In the genomic region with DNA sequence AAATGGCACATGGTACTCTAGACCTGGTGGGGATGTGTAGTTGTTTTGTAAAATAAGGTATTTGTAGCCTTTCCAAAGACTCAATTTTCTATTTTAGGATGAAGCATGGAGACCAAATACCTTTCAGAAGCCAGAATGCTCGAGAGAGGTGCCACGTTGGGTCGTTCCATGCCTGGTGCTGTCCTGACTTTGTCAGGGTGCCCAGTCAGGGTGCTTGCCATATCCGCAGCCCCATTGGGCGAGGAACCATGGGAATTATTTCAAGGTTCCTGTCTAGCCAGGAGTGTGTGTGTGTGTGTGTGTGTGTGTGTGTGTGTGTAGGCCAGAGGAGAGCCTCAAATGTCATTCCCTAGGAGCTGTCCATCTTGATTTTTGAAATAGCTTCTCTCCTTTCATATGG, we compare ENCODE assay signal across 31 mouse cellular contexts. TPM values are rescaled to one million over a fixed set of nuclear protein-coding genes. Genes with fewer than 3 reads are reported as not detected.
DNase-seq lines count a peak whose midpoint lies in the region; ATAC-seq lines count a peak whose summit lies in the region.
"Had no signal": no experiment of that assay in that cellular context is flagged by ENCODE, and none has a peak within 500 bp of the region (broad histone marks: within the 10 kb centered on the region; RNA-seq: fewer than 3 reads in every experiment).

No protein-coding gene starts in this region.

- intact Hi-C loops in heart, postnatal 25 days (cut with DNase I): no loop called here

- H3K4me1 ChIP-seq in kidney, embryonic 15.5 days: peaks cover 20% of the 10 kb centered on the region
- H3K4me1 ChIP-seq in kidney, embryonic 16.5 days (ENCODE audit: insufficient read depth, low read length): peaks cover 17% of the 10 kb centered on the region
- peaks cover 13% of the 10 kb centered on the region for H3K4me1 ChIP-seq in limb, embryonic 11.5 days (ENCODE audit: control insufficient read depth, insufficient read depth, low read length)
- H3K4me1 ChIP-seq in forebrain, embryonic 14.5 days (ENCODE audit: control insufficient read depth, insufficient read depth, low read length): peaks cover 8% of the 10 kb centered on the region; the same call in 1 of the 2 replicates

- peak overlapping the region; percentile 87; the same call in 1 of the 2 replicates for H3K27ac ChIP-seq in kidney, embryonic 15.5 days
- no peak overlapping the region for H3K27ac ChIP-seq in kidney, embryonic 16.5 days (ENCODE audit: low read length)
- H3K27ac ChIP-seq in limb, embryonic 11.5 days (replicated peaks; ENCODE audit: low read depth, low read length): 0 out of 2 replicates have a peak overlapping the region, but pooled peaks have one; percentile 95
- H3K27ac ChIP-seq in forebrain, embryonic 14.5 days (ENCODE audit: low read depth, low read length): no peak overlapping the region
- H3K27ac ChIP-seq: forebrain, embryonic 12.5 days; forebrain, embryonic 15.5 days had no signal

- peak; percentile 93 for DNase-seq in heart, adult 11 months
- no peak for DNase-seq in heart, postnatal 25 days (ENCODE audit: low spot score)
- no peak for DNase-seq in limb, embryonic 11.5 days (ENCODE audit: low spot score)
- no peak for DNase-seq in forebrain, embryonic 14.5 days (ENCODE audit: low spot score)
- no peak for DNase-seq in adrenal gland, postnatal 36 days
- DNase-seq: adrenal gland, adult 8-10 months; adrenal gland, postnatal 14 days; B cell, adult 2 months; cerebellum, adult 11 months; cerebellum, adult 18-20 months; cerebellum, adult 8-10 months; cerebellum, adult 9-11 months; cerebellum, postnatal 25 days; forebrain, postnatal 0 days had no signal

- H3K9ac ChIP-seq in kidney, embryonic 15.5 days: no peak overlapping the region
- H3K9ac ChIP-seq in kidney, embryonic 16.5 days (replicated peaks; ENCODE audit: low read length): no peak overlapping the region
- no peak overlapping the region for H3K9ac ChIP-seq in limb, embryonic 11.5 days (ENCODE audit: low read length)
- no peak overlapping the region for H3K9ac ChIP-seq in forebrain, embryonic 14.5 days (ENCODE audit: low read length)
- H3K9ac ChIP-seq: embryonic facial prominence, embryonic 13.5 days; embryonic facial prominence, embryonic 15.5 days; forebrain, embryonic 12.5 days; forebrain, embryonic 15.5 days; forebrain, postnatal 0 days had no signal

- WGBS in kidney, embryonic 15.5 days: 95% methylated on average over 5 of the region's 5 CpGs
- 93% methylated on average over 5 of the region's 5 CpGs for WGBS in kidney, embryonic 16.5 days
- 93% methylated on average over 5 of the region's 5 CpGs for WGBS in limb, embryonic 11.5 days
- WGBS in forebrain, embryonic 14.5 days: 95% methylated on average over 5 of the region's 5 CpGs

- no peaks in the 10 kb centered on the region for H3K36me3 ChIP-seq in kidney, embryonic 15.5 days
- no peaks in the 10 kb centered on the region for H3K36me3 ChIP-seq in kidney, embryonic 16.5 days (ENCODE audit: insufficient read depth, low read length)
- no peaks in the 10 kb centered on the region for H3K36me3 ChIP-seq in limb, embryonic 11.5 days (ENCODE audit: control insufficient read depth, insufficient read depth, low read length)
- no peaks in the 10 kb centered on the region for H3K36me3 ChIP-seq in forebrain, embryonic 14.5 days (ENCODE audit: control insufficient read depth, insufficient read depth, low read length)
- H3K36me3 ChIP-seq: embryonic facial prominence, embryonic 13.5 days; embryonic facial prominence, embryonic 15.5 days; forebrain, embryonic 10.5 days; forebrain, embryonic 12.5 days; forebrain, embryonic 15.5 days; G1E had no signal

- H3K4me2 ChIP-seq in kidney, embryonic 15.5 days: no peak overlapping the region
- no peak overlapping the region for H3K4me2 ChIP-seq in kidney, embryonic 16.5 days (replicated peaks; ENCODE audit: low read depth, low read length)
- no peak overlapping the region for H3K4me2 ChIP-seq in limb, embryonic 11.5 days (ENCODE audit: low read depth, severe bottlenecking)
- H3K4me2 ChIP-seq in forebrain, embryonic 14.5 days (ENCODE audit: low read length): no peak overlapping the region
- H3K4me2 ChIP-seq: embryonic facial prominence, embryonic 13.5 days; embryonic facial prominence, embryonic 15.5 days; forebrain, embryonic 12.5 days; forebrain, embryonic 15.5 days had no signal

- no peak for ATAC-seq in kidney, embryonic 15.5 days (replicated peaks; ENCODE audit: low FRiP score)
- ATAC-seq in kidney, embryonic 16.5 days (ENCODE audit: low FRiP score, low TSS enrichment): no peak
- no peak for ATAC-seq in limb, embryonic 11.5 days (ENCODE audit: insufficient number of reproducible peaks, low FRiP score, low TSS enrichment, low read depth)
- no peak for ATAC-seq in forebrain, embryonic 14.5 days
- ATAC-seq: activated CD4-positive, CD25-positive, alpha-beta regulatory T cell, adult 4 months; CD4-positive, CD25-positive, alpha-beta regulatory T cell, adult 4 months; forebrain, embryonic 15.5 days; forebrain, postnatal 0 days; Patski had no signal

- no peak overlapping the region for H3K4me3 ChIP-seq in kidney, embryonic 15.5 days (replicated peaks)
- H3K4me3 ChIP-seq in kidney, embryonic 16.5 days (ENCODE audit: low read length): no peak overlapping the region
- H3K4me3 ChIP-seq in limb, embryonic 11.5 days (ENCODE audit: low read depth, low read length): no peak overlapping the region
- H3K4me3 ChIP-seq in forebrain, embryonic 14.5 days (ENCODE audit: low read depth, low read length): no peak overlapping the region
- H3K4me3 ChIP-seq: embryonic facial prominence, embryonic 13.5 days; embryonic facial prominence, embryonic 15.5 days; erythroblast, embryonic 14.5 days; forebrain, embryonic 12.5 days; forebrain, embryonic 15.5 days had no signal

- H3K9me3 ChIP-seq in kidney, embryonic 15.5 days (replicated peaks): no peaks in the 10 kb centered on the region
- no peaks in the 10 kb centered on the region for H3K9me3 ChIP-seq in kidney, embryonic 16.5 days (ENCODE audit: low read length)
- no peaks in the 10 kb centered on the region for H3K9me3 ChIP-seq in limb, embryonic 11.5 days (ENCODE audit: control insufficient read depth, low read length)
- H3K9me3 ChIP-seq in forebrain, embryonic 14.5 days (replicated peaks; ENCODE audit: control insufficient read depth, low read length): no peaks in the 10 kb centered on the region
- H3K9me3 ChIP-seq: embryonic facial prominence, embryonic 13.5 days; embryonic facial prominence, embryonic 15.5 days; forebrain, embryonic 10.5 days; forebrain, embryonic 12.5 days; forebrain, embryonic 15.5 days had no signal

- H3K27me3 ChIP-seq in kidney, embryonic 15.5 days: peaks cover 3% of the 10 kb centered on the region; the same call in 1 of the 2 replicates
- 0 out of 2 replicates have a peak, but pooled peaks cover 4% of the 10 kb centered on the region for H3K27me3 ChIP-seq in kidney, embryonic 16.5 days (ENCODE audit: insufficient read depth, low read length)
- no peaks in the 10 kb centered on the region for H3K27me3 ChIP-seq in limb, embryonic 11.5 days (ENCODE audit: control insufficient read depth, insufficient read depth, low read length)
- peaks cover 45% of the 10 kb centered on the region for H3K27me3 ChIP-seq in forebrain, embryonic 14.5 days (replicated peaks; ENCODE audit: control insufficient read depth, insufficient read depth, low read length)
- H3K27me3 ChIP-seq: CH12.LX had no signal

RNA-seq across cellular contexts. Expression of a gene that starts 38.4 kb away (rescaled TPM):
- not detected for total RNA-seq in heart, postnatal 25 days (2021)
- 9.0 and 9.8 TPM in 2 replicates for polyA plus RNA-seq in kidney, embryonic 15.5 days (2015; fragmentation: Nextera tagmentation; extraction: Ambion mirVana)
- 18.8 and 19.2 TPM in 2 replicates for polyA plus RNA-seq in kidney, embryonic 16.5 days (2015; fragmentation: Nextera tagmentation; extraction: Ambion mirVana)
- polyA plus RNA-seq in limb, embryonic 11.5 days (2014; fragmentation: Nextera tagmentation; extraction: Ambion mirVana): not detected in 2 replicates
- not detected in 2 replicates for polyA plus RNA-seq in forebrain, embryonic 14.5 days (2014; fragmentation: Nextera tagmentation; extraction: Ambion mirVana)
- not detected for total RNA-seq in adrenal gland, postnatal 36 days (2021)
- total RNA-seq: adrenal gland, adult 18-20 months; adrenal gland, adult 8-10 months; adrenal gland, postnatal 14 days; forebrain, postnatal 0 days had no signal
- polyA plus RNA-seq: activated CD4-positive, CD25-positive, alpha-beta regulatory T cell, adult 4 months; brain, embryonic 14.5 days; CD4-positive, CD25-positive, alpha-beta regulatory T cell, adult 4 months; cortical plate, adult 2 months; embryonic facial prominence, embryonic 11.5 days; embryonic facial prominence, embryonic 13.5 days; erythroblast, embryonic 14.5 days; forebrain, embryonic 10.5 days; forebrain, embryonic 12.5 days; forebrain, embryonic 15.5 days; forebrain, postnatal 0 days; G1E had no signal

Comparison
In these comparisons a context has a peak if more than half of its experiments do, and no peak if none do; other contexts are left out.
1. H3K27ac ChIP-seq: peak in kidney, embryonic 15.5 days (single experiment) and limb, embryonic 11.5 days (single experiment); none in kidney, embryonic 16.5 days (single experiment) and forebrain, embryonic 14.5 days (single experiment).